Mouse (Mus musculus) limb, embryonic 11.5 days (tissue): ENCODE measurements around the gene Tmem121b. TPM values are rescaled to one million over a fixed set of nuclear protein-coding genes. Genes with fewer than 3 reads are reported as not detected.
A peak's percentile ranks its signal among the peaks of the same experiment; 100 is the strongest.

Source experiments
- ATAC-seq: fragments of 200-750 bp; cut with Nextera tagmentation; 2 replicates; pipeline ENCODE4 v1.8.0; 2017; ENCODE audit warnings: low read depth; ENCODE audit not compliant: insufficient number of reproducible peaks, low FRiP score, low TSS enrichment
- DNase-seq: peaks from one replicate; pipeline ENCODE4 v3.0.0-alpha.2; 2015; ENCODE audit warnings: low spot score
- H3K27ac ChIP-seq: fragments of 300-500 bp; sonication (generic); replicated peaks from 2 replicates; pipeline ENCODE4 v1.5.1; 2014; ENCODE audit warnings: low read depth, mild to moderate bottlenecking, low read length
- H3K27me3 ChIP-seq: fragments of 300-500 bp; sonication (generic); 2 replicates; pipeline ENCODE4 v1.6.1; 2014; ENCODE audit warnings: mild to moderate bottlenecking, low read length, mixed read lengths; ENCODE audit not compliant: control insufficient read depth, insufficient read depth
- H3K36me3 ChIP-seq: fragments of 300-500 bp; sonication (generic); 2 replicates; pipeline ENCODE4 v1.6.1; 2014; ENCODE audit warnings: mild to moderate bottlenecking, low read length, moderate library complexity, mixed read lengths; ENCODE audit not compliant: control insufficient read depth, insufficient read depth
- H3K4me1 ChIP-seq: fragments of 300-500 bp; sonication (generic); 2 replicates; pipeline ENCODE4 v1.6.1; 2014; ENCODE audit warnings: low read length, mixed read lengths; ENCODE audit not compliant: control insufficient read depth, insufficient read depth
- H3K4me2 ChIP-seq: fragments of 300-500 bp; sonication (generic); 2 replicates; pipeline ENCODE4 v1.6.1; 2014; ENCODE audit warnings: low read depth, mild to moderate bottlenecking, moderate library complexity; ENCODE audit not compliant: severe bottlenecking
- H3K4me3 ChIP-seq: fragments of 300-500 bp; sonication (generic); 2 replicates; pipeline ENCODE4 v1.5.1; 2014; ENCODE audit warnings: low read depth, low read length
- H3K9ac ChIP-seq: fragments of 300-500 bp; sonication (generic); 2 replicates; pipeline ENCODE4 v1.6.1; 2014; ENCODE audit warnings: mild to moderate bottlenecking, low read length
- H3K9me3 ChIP-seq: fragments of 300-500 bp; sonication (generic); 2 replicates; pipeline ENCODE4 v1.6.1; 2016; ENCODE audit warnings: low read length; ENCODE audit not compliant: control insufficient read depth
- WGBS: fragments of 180-500 bp; shearing (Covaris S2); extraction: QIAGEN DNeasy Blood & Tissue Kit; methylation state at CpG from one replicate; pipeline ENCODE4 v1.1.7; 2014; 5-methylcytosine and 5-hydroxymethylcytosine counted together
- polyA plus RNA-seq: library from polyadenylated mRNA; unstranded; fragments of >200 nt; fragmentation: Nextera tagmentation; extraction: Ambion mirVana; gene quantifications from 2 replicates; pipeline ENCODE4 v1.2.1, GENCODE M21; 2014

Gene Tmem121b
- polyA plus RNA-seq, 1 experiment from 2014 or later: 0.15 TPM

DNA sequence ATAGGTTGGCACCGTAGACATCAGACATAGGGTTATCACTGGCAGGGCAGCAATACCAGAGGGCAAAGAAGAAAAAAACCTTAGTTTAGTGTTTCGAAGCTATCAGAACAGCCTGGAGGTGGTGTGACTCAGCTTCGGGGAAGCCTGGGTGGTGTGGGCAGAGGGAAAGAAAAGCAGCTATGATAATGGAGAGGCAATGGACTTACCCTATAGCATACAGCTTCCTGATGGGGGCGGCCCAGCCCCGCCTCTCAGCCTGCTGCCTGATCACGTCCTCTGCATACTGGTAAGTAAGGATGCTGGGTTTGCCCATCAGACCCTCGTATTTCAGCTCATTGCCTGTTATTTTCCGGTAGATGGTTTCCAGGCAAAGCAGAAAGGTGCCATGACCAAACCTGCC lies 16.8 kb upstream of the Tmem121b start:
- Histone ChIP-seq H3K27ac (no peak overlapping the region), H3K27me3 (no peaks in the 10 kb centered on the region), H3K4me1 (no peaks in the 10 kb centered on the region), H3K4me2 (no peak overlapping the region), H3K36me3 (no peaks in the 10 kb centered on the region; the same call in 1 of the 2 replicates), H3K4me3 (no peak overlapping the region), H3K9me3 (no peaks in the 10 kb centered on the region), H3K9ac (no peak overlapping the region)
- no peak for ATAC-seq
- DNase-seq: no peak
- WGBS: 79% methylated on average over 8 of the region's 8 CpGs

DNA sequence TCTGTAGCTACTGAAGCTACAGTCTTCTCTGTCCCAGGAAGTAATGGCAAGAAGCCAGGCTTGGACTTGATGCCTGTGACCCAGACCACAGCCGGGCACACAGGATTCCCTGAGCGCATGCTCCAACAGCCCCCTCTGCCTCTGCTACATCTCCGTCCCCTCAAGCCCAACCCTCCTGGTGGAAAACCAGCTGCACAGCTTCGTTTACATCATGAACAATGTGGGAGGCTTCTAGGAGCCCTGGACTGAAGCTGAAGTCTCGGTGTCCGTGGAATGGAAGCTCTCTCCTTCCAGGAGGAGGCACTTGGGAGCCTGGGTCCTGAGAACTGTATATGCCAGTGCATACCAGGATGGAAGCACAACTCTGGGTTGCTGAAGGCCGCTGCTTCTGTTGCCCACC lies 16.4 kb upstream of the Tmem121b start:
- DNase-seq: no peak
- 90% methylated on average over 7 of the region's 7 CpGs for WGBS
- Histone ChIP-seq H3K36me3 (no peaks in the 10 kb centered on the region; the same call in 1 of the 2 replicates), H3K27ac (no peak overlapping the region), H3K4me1 (no peaks in the 10 kb centered on the region), H3K4me3 (no peak overlapping the region), H3K9ac (no peak overlapping the region), H3K27me3 (no peaks in the 10 kb centered on the region), H3K9me3 (no peaks in the 10 kb centered on the region), H3K4me2 (no peak overlapping the region)
- ATAC-seq: no peak

DNA sequence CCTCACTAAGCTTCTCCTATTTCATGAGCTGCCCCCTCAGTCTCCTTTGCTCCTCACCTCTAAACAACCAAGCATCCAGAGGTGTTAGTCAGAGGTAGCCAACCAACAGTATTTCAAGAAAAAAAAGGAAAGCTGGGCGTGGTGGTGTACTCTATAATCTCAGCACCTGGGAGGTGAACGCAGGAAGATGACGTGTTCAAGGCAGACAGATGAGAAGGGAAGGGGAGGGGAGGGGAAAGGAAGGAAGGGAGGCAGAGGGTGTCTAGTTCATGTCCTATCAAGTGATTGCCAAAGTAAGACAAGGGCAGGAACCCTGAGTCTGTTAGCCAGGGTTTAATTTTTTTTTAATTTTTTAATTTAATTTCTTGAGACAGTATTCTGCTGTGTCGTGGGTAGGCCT lies 15.0 kb upstream of the Tmem121b start:
- Histone ChIP-seq H3K4me1 (no peaks in the 10 kb centered on the region), H3K4me3 (no peak overlapping the region), H3K9me3 (no peaks in the 10 kb centered on the region), H3K36me3 (no peaks in the 10 kb centered on the region; the same call in 1 of the 2 replicates), H3K9ac (no peak overlapping the region), H3K27ac (no peak overlapping the region), H3K4me2 (no peak overlapping the region), H3K27me3 (no peaks in the 10 kb centered on the region)
- ATAC-seq (no peak), DNase-seq (no peak)
- WGBS: 76% methylated on average over 4 of the region's 4 CpGs

DNA sequence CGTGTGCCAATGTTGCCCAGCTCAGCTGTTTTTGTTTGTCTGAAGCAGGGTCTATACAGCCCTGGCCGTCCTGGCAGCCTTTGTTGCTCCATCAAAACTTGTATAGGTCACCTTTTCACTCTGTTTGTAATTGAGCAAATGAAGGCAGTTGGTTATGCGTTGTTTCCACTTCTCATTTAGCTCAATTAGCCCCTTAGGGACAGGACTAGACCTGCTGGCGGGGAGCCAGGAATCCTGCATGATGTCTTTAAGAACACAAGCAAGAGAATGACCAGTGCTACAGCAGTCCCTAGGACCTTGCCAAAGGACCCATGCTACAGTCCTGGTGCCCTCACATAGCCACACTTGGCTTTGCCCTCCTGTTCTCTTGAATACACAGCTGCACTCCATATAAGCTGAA lies 11.9 kb upstream of the Tmem121b start:
- no peak for ATAC-seq
- no peak for DNase-seq
- Histone ChIP-seq H3K9me3 (no peaks in the 10 kb centered on the region), H3K27me3 (no peaks in the 10 kb centered on the region), H3K9ac (no peak overlapping the region), H3K4me2 (no peak overlapping the region), H3K36me3 (no peaks in the 10 kb centered on the region; the same call in 1 of the 2 replicates), H3K4me3 (no peak overlapping the region), H3K27ac (no peak overlapping the region), H3K4me1 (no peaks in the 10 kb centered on the region)
- 66% methylated on average over 4 of the region's 4 CpGs for WGBS

DNA sequence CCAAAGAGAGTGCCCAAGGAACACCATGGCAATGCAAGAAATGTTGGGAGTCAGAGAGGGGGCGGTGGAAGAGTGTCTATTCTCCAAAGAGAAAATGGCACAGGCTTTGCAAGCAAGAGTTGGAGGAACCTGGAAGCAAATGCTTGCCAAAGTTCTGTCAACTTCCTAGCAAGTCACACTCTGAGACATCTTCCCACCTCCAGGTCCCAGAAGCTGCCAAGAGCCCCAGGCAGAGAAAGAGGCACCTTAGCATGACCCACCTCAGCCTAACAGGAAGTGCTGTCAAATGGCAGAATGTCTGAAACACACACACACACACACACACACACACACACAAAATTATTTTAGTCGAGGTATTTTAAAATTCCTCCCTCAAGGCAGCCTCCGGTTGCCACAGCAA lies 10.4 kb upstream of the Tmem121b start:
- 72% methylated on average over 3 of the region's 3 CpGs for WGBS
- ATAC-seq (no peak), DNase-seq (no peak)
- Histone ChIP-seq H3K27me3 (no peaks in the 10 kb centered on the region), H3K36me3 (no peaks in the 10 kb centered on the region), H3K9ac (no peak overlapping the region), H3K9me3 (no peaks in the 10 kb centered on the region), H3K4me3 (no peak overlapping the region), H3K27ac (no peak overlapping the region), H3K4me1 (no peaks in the 10 kb centered on the region), H3K4me2 (no peak overlapping the region)

DNA sequence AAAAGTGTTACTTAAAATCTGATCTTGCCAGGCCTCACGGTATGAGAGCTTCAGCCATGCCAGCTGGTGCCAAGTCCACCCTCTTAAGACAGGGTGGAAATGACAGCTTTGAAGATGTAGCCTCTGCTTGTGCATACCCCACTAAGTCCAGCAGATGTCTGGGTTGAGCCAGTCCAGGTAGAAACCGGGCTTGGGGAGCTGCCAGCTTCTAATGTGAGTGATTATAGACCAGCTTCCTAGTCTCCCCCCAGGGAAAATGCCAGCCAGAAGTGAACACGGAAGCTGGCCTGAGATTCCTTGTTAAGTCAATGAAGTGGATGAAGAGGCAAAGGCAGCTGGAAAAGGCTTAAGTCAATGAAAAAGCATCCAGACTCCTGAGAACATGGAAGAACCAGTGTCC lies 2.9 kb upstream of the Tmem121b start:
- H3K27me3 ChIP-seq: peaks cover 26% of the 10 kb centered on the region
- H3K4me2 ChIP-seq: no peak overlapping the region

DNA sequence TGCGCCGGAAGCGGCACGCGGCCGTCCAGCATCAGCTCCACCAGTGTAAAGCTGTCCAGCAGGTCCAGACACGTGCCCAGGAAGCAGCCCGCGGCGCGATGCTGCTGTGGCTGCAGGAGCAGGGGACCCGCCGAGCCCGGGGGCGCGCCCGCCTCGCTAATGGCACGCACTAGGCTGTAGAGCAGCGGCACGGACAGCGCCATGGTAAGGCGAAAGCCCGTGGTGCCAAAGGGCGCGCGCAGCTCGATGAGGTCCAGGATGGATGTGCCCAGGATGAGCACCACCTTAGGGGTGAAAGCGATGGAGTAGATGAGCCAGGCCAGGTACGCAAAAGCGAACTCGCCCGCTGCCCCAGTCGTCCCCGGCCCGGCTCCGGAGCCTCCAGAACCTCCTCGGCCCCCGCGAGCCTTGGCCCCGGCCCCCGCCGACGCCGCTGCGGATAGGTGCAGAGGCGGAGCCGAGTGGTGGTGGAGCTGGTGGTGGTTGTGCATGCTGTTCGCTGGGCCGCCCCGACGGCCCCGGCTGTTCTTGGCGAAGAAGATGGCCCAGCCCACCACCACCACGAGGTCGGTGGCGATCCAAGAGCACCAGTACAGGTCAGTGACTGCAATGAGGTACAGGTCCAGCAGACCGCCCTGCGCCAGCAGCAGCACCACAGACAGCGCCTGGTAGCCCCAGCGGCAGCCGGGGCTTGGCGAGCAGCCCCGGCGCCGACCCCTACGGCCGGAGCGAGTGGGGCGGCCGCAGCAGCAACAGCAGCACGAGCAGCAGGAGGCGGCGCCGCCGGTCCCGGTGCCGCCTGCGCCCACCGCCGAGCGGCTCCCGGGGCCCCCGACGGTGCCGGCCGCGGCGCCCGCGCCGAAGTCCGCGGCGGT lies 871 bp downstream of the Tmem121b start:
- Histone ChIP-seq H3K27ac (no peak overlapping the region), H3K9me3 (no peaks in the 10 kb centered on the region), H3K36me3 (no peaks in the 10 kb centered on the region), H3K4me1 (peaks cover 15% of the 10 kb centered on the region), H3K9ac (peak overlapping the region; percentile 63), H3K27me3 (peaks cover 29% of the 10 kb centered on the region), H3K4me2 (peak overlapping the region; percentile 99), H3K4me3 (peak overlapping the region; percentile 72)
- 1% methylated on average over 85 of the region's 95 CpGs for WGBS
- ATAC-seq (peak; percentile 26; the same call in 1 of the 2 replicates), DNase-seq (peak; percentile 67)

More for the DNA sequence above, 2.9 kb upstream of the Tmem121b start:
- ATAC-seq: no peak
- no peak for DNase-seq
- no peak overlapping the region for H3K9ac ChIP-seq
- WGBS: 68% methylated on average over 3 of the region's 3 CpGs
- no peaks in the 10 kb centered on the region for H3K9me3 ChIP-seq
- H3K4me1 ChIP-seq: peaks cover 15% of the 10 kb centered on the region
- no peaks in the 10 kb centered on the region for H3K36me3 ChIP-seq
- no peak overlapping the region for H3K27ac ChIP-seq
- H3K4me3 ChIP-seq: no peak overlapping the region

DNA sequence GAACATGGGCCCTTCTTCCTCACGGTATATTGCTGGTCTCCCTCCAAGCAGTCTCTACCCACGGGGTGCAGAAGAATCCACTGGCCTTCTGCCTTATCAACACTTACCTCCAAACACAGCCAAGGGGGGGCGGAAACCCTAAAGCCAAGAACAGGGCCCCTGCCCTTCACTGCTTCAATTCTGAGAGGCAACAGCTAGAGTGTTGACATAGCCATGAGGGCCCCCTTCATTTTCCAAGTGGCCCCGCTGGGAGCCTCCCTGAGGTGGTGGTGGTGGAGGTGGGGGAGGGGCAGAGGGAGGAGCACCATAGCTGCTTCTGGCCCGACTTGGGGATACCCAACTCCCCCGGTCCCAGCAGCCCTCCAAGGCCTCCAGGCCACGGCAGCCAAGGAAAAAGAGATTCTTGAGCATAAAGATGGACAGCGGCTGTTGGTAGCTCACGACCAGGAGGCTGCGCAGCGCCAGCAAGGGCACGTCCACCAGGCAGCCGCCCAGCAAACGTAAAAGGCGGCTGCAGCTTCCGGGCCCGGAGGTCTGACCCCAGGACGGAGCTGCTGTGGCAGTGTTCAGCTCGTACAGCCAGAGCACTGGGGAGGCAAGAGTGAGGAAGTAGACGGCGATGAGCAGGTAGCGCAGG lies 1.6 kb downstream of the Tmem121b start:
- H3K4me1 ChIP-seq: peaks cover 15% of the 10 kb centered on the region
- H3K4me3 ChIP-seq: peak overlapping the region; percentile 72
- H3K27ac ChIP-seq: no peak overlapping the region
- no peaks in the 10 kb centered on the region for H3K36me3 ChIP-seq
- DNase-seq (no peak), ATAC-seq (0 out of 2 replicates have a peak, but pooled peaks have one; percentile 2)
- 11% methylated on average over 22 of the region's 22 CpGs for WGBS
- H3K27me3 ChIP-seq: peaks cover 29% of the 10 kb centered on the region
- H3K9me3 ChIP-seq: no peaks in the 10 kb centered on the region
- H3K9ac ChIP-seq: no peak overlapping the region
- peak overlapping the region; percentile 99 for H3K4me2 ChIP-seq
